Mouse (Mus musculus): ENCODE data around the gene Urm1. TPM values are rescaled to one million over a fixed set of nuclear protein-coding genes. Genes with fewer than 3 reads are reported as not detected.
A peak's percentile ranks its signal among the peaks of the same experiment; 100 is the strongest.

Urm1 gene
- polyA plus RNA-seq, 1 experiment: 42.3 TPM

- TF ChIP-seq POLR2A (IDR thresholded peaks at IDR 0.05; ENCODE audit: low read depth, low read length) (no peak), CTCF (IDR thresholded peaks at IDR 0.05; ENCODE audit: extremely low read depth, insufficient read length, insufficient replicate concordance, low read depth, low read length) (no peak)
- WGBS: 75% methylated on average over 10 of the region's 10 CpGs
- no peaks in the 10 kb centered on the region for H3K36me3 ChIP-seq (ENCODE audit: control insufficient read depth, insufficient read depth, low read length)
- no peaks in the 10 kb centered on the region for H3K27me3 ChIP-seq (ENCODE audit: control insufficient read depth, insufficient read depth, low read length)
- no peak overlapping the region for H3K27ac ChIP-seq (ENCODE audit: insufficient read depth, low read depth, low read length)
- no peaks in the 10 kb centered on the region for H3K4me1 ChIP-seq (ENCODE audit: control insufficient read depth, insufficient read depth, insufficient read length, low read length)
- no peak overlapping the region for H3K4me3 ChIP-seq (ENCODE audit: low read depth, low read length)
Measured at GRCm38 (mm10) chr2:29855585-29856210, 35.8 kb downstream of the Urm1 start.

GRCm38 (mm10) chr2:29856451-29857260 lies 36.8 kb downstream of the Urm1 start:
- H3K27ac ChIP-seq (ENCODE audit: insufficient read depth, low read depth, low read length): no peak overlapping the region
- WGBS: 54% methylated on average over 19 of the region's 19 CpGs
- H3K4me3 ChIP-seq (ENCODE audit: low read depth, low read length): no peak overlapping the region
- H3K4me1 ChIP-seq (ENCODE audit: control insufficient read depth, insufficient read depth, insufficient read length, low read length): no peaks in the 10 kb centered on the region
- TF ChIP-seq CTCF (IDR thresholded peaks at IDR 0.05; ENCODE audit: extremely low read depth, insufficient read length, insufficient replicate concordance, low read depth, low read length) (no peak), POLR2A (IDR thresholded peaks at IDR 0.05; ENCODE audit: low read depth, low read length) (no peak)
- H3K27me3 ChIP-seq (ENCODE audit: control insufficient read depth, insufficient read depth, low read length): no peaks in the 10 kb centered on the region
- no peaks in the 10 kb centered on the region for H3K36me3 ChIP-seq (ENCODE audit: control insufficient read depth, insufficient read depth, low read length)

GRCm38 (mm10) chr2:29857341-29857740 lies 37.5 kb downstream of the Urm1 start:
- WGBS: 24% methylated on average over 2 of the region's 2 CpGs
- no peak overlapping the region for H3K27ac ChIP-seq (ENCODE audit: insufficient read depth, low read depth, low read length)
- H3K27me3 ChIP-seq (ENCODE audit: control insufficient read depth, insufficient read depth, low read length): no peaks in the 10 kb centered on the region
- no peaks in the 10 kb centered on the region for H3K36me3 ChIP-seq (ENCODE audit: control insufficient read depth, insufficient read depth, low read length)
- TF ChIP-seq POLR2A (IDR thresholded peaks at IDR 0.05; ENCODE audit: low read depth, low read length) (no peak), CTCF (IDR thresholded peaks at IDR 0.05; ENCODE audit: extremely low read depth, insufficient read length, insufficient replicate concordance, low read depth, low read length) (no peak)
- H3K4me1 ChIP-seq (ENCODE audit: control insufficient read depth, insufficient read depth, insufficient read length, low read length): no peaks in the 10 kb centered on the region
- no peak overlapping the region for H3K4me3 ChIP-seq (ENCODE audit: low read depth, low read length)

- WGBS: 85% methylated on average over 5 of the region's 5 CpGs
- no peak overlapping the region for H3K27ac ChIP-seq (ENCODE audit: insufficient read depth, low read depth, low read length)
- no peaks in the 10 kb centered on the region for H3K36me3 ChIP-seq (ENCODE audit: control insufficient read depth, insufficient read depth, low read length)
- no peak for TF ChIP-seq CTCF (IDR thresholded peaks at IDR 0.05; ENCODE audit: extremely low read depth, insufficient read length, insufficient replicate concordance, low read depth, low read length)
- no peak for TF ChIP-seq POLR2A (IDR thresholded peaks at IDR 0.05; ENCODE audit: low read depth, low read length)
- H3K27me3 ChIP-seq (ENCODE audit: control insufficient read depth, insufficient read depth, low read length): no peaks in the 10 kb centered on the region
- H3K4me1 ChIP-seq (ENCODE audit: control insufficient read depth, insufficient read depth, insufficient read length, low read length): no peaks in the 10 kb centered on the region
- H3K4me3 ChIP-seq (ENCODE audit: low read depth, low read length): no peak overlapping the region
Measured at GRCm38 (mm10) chr2:29857967-29858366, 38.1 kb downstream of the Urm1 start.

GRCm38 (mm10) chr2:29858748-29859473 lies 39.0 kb downstream of the Urm1 start:
- Histone ChIP-seq H3K27me3 (ENCODE audit: control insufficient read depth, insufficient read depth, low read length) (no peaks in the 10 kb centered on the region), H3K27ac (ENCODE audit: insufficient read depth, low read depth, low read length) (no peak overlapping the region), H3K4me3 (ENCODE audit: low read depth, low read length) (no peak overlapping the region), H3K36me3 (ENCODE audit: control insufficient read depth, insufficient read depth, low read length) (no peaks in the 10 kb centered on the region), H3K4me1 (ENCODE audit: control insufficient read depth, insufficient read depth, insufficient read length, low read length) (no peaks in the 10 kb centered on the region)
- 9% methylated on average over 5 of the region's 5 CpGs for WGBS
- TF ChIP-seq POLR2A (IDR thresholded peaks at IDR 0.05; ENCODE audit: low read depth, low read length) (no peak), CTCF (IDR thresholded peaks at IDR 0.05; ENCODE audit: extremely low read depth, insufficient read length, insufficient replicate concordance, low read depth, low read length) (peak; percentile 56; the same call in 1 of the 2 replicates)

- H3K27ac ChIP-seq (ENCODE audit: insufficient read depth, low read depth, low read length): no peak overlapping the region
- no peak for TF ChIP-seq CTCF (IDR thresholded peaks at IDR 0.05; ENCODE audit: extremely low read depth, insufficient read length, insufficient replicate concordance, low read depth, low read length)
- TF ChIP-seq POLR2A (IDR thresholded peaks at IDR 0.05; ENCODE audit: low read depth, low read length): no peak
- H3K4me1 ChIP-seq (ENCODE audit: control insufficient read depth, insufficient read depth, insufficient read length, low read length): peaks cover 8% of the 10 kb centered on the region
- WGBS: 73% methylated on average over 4 of the region's 4 CpGs
- no peaks in the 10 kb centered on the region for H3K36me3 ChIP-seq (ENCODE audit: control insufficient read depth, insufficient read depth, low read length)
- H3K4me3 ChIP-seq (ENCODE audit: low read depth, low read length): no peak overlapping the region
- no peaks in the 10 kb centered on the region; the same call in 1 of the 2 replicates for H3K27me3 ChIP-seq (ENCODE audit: control insufficient read depth, insufficient read depth, low read length)
Measured at GRCm38 (mm10) chr2:29865125-29865524, 45.2 kb downstream of the Urm1 start.
